Mouse (Mus musculus): Measurements from ENCODE around the gene Anln.
"Not testable (repeated sequence)": the region's sequence is repeated elsewhere in the genome, so short reads cannot be mapped to it uniquely, and the experiment has no call there.

Gene Anln

DNA sequence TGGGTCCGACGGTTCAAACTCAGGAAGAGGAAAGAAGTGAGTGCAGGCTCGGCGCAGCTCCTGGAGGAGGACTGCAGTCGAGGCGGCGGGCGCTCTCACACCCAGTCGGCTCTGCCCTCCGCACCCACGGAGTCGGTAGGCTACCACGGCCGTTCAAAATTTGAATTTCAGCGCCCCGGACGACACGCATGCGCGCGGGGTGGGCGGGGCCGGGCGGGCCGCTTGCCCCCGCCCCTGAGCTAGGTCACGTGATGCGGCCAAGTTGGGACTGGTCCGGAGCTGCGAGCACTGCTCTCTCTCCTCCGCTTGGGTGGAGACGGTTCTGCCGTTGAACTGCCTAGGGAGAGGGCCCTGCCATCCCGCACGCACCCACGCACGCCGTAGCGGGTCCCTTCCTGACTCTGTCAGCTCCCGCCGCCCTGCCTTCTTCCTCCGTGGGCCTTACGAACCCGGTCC is at the start of gene Anln:
Gene Anln (minus strand): TSS at position 168 of the 456 bp plus-strand sequence.
- in situ Hi-C loops (cut with MboI; ENCODE audit: low sequenced_read_pairs) = no loop called here

DNA sequence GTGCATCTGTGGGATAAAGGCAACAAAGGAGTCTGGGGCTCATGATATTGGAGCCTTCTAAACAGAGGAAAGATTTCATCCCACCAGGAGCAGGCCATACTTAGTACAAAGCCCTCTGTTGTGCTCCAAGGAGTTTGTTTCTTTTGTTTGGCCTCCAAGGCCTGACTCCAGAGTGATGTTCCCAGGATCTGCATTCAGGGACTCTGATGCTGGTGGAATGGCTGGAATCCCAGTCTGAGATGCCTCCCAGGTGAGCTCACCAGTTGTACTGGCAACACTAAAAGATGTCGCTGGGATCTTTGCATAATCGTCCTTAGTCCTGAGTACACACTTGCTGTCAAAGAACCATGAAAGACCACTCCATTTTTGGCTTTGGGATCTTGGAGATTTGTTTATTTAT is 45.1 kb upstream of the Anln start:
- in situ Hi-C loops (cut with MboI; ENCODE audit: low sequenced_read_pairs) = no loop called here

DNA sequence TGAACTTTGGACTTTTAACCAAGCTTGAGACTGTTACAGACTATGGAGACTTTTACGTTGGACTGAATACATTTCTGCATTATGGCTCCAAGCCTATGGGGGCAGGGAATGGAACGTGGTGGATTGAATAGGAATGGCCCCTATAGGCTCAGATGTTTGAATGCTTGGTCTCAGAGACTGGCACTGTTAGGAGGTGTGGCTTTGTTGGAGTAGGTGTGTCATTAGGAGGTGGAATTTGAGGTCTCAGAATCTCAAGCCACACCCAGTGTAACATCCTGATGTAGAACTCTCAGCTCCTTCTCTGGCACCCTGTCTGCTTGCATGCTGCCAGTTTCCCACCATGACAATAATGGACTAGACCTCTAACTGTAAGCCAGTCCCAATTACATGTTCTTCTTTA is 44.2 kb upstream of the Anln start:
- in situ Hi-C loops (cut with MboI; ENCODE audit: low sequenced_read_pairs) = no loop called here

DNA sequence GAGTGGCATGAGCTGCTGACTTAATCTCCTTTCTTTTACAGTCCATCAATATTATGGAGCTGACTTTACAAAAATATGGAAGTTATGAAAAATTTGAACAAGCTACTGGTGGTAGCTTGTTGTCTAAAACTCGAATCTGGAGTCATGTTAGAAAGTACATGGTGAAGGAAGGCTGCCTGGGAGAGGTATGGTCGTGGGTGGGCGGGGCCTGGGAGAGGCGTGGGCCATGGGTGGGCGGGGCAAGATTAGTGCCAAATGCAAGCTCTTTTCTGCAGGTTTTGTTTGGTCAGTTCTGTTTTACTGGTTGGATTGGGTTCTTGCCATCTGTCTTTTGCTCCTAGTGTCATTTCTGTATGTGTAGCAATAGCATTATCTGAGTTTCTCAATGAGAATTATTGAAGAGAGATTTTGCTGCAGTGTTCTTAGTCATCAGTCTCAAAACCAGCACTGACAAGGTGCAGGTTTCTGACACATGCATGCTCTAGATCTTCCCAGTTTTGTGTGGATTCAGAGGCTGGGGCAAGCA is 41.4 kb upstream of the Anln start:
- in situ Hi-C loops (cut with MboI; ENCODE audit: low sequenced_read_pairs) = no loop called here

DNA sequence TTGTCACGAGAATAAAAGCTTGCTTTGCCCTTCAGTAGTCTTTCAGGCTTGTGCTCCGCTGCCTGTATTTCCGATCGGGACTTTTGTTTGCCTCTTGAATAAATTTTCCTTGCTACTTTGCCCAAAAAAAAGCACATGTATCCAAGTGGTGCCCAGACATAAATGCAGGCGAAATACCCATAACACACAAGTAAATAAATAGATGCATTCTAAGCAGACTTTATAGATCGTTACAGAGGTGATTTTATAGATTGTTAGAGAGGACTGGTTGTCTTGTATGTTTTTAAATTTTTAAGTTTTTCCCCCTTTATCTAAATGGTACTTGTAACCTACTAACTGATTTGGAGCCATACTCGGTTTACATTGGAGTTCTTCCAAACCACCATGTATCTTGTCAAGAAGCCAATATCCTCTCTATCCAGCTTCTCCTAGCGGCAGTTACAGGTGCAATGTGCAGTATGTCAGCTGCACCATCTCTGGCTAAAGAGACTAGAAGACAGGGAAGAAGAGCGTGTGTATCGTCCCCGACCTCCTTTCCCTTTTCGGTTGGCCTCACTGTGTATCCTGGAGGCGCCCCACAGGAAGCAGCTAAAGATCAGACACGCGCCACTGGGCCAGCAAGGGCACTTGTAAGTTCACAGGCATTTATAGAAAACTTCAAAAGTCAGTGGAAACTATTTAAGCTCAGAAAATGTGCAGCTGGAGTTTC is 40.7 kb upstream of the Anln start:
- in situ Hi-C loops (cut with MboI; ENCODE audit: low sequenced_read_pairs) = no loop called here

DNA sequence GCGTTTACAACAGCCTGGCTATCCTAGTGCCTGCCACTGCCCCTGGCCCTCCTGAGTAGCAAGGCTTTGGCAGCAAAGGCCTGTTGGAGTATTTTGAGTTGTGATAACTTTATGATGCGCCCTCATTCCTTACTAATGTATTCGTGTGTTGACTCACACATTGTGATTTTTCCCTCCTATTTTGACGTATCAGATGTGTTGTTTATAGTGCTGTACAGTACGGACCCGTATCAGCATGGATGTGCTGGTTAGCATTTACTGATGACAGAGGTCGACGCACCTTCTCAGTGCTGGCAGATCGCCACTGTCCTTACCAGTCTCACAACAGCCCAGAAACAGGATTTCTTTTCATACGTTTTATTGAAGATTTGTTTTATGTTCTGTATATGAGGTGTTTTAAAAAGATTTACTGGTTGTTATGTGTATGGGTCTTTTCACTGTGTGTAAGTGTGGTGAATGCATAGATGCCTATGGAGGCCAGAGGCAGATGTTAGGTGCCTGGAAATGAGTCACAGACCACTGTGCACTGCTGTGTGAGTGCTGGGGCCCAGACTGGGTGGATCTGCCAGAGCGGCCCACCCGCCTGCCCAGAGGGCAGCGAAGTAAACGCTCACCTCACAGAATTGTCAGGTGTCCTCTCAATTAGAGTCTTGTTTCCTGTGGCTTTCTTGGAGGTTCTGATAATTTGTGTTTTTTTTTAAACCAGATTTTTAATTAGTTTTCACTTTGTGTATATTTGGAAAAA is 39.9 kb upstream of the Anln start:
- in situ Hi-C loops (cut with MboI; ENCODE audit: low sequenced_read_pairs) = no loop called here

DNA sequence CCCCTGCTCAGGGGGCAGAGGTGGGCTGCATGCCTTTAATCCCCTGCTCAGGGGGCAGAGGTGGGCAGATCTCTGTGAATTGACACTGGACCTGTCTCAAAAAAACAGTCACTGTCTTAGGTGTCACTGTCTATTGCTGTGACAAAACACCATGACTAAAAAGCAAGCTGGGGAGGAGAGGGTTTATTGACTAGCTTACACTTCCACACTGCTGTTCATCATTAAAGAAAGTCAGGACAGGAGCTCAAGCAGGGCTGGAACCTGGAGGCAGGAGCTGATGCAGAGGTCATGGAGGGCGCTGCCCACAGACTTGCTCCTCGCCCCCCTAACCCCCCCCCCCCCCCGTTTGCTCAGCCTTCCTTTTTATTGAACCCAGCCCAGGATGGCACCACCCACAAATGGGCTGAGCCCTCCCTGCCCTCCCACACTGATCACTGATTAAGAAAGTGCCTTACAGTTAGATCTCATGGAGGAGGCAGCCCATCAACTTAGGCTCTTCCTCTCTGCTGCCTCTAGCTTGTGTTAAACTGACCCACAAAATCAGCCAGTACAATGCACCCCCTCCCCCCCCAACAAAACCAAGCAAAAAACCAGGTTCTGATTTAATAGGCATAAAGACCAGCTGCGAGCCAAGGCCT is 39.2 kb upstream of the Anln start:
- in situ Hi-C loops (cut with MboI; ENCODE audit: low sequenced_read_pairs) = no loop called here

DNA sequence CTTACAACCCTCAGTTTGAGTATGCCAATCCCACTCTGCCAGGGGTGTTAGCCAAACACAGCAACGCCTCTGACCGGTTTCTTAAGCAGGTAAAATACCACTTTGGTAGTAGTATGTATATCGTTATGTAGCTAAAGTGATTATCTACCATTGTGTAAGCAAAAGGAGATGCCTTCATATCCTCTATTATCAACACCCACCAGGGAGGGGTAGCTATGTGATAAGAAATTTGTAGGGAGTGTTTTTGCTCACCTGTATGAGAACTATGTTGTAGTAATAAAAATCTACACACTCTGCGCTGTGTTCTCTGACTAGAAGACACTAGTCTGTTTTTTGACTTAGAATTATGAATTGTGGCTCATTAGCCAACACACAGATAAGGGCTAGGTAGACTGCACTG is 35.7 kb upstream of the Anln start:
- in situ Hi-C loops (cut with MboI; ENCODE audit: low sequenced_read_pairs) = no loop called here

DNA sequence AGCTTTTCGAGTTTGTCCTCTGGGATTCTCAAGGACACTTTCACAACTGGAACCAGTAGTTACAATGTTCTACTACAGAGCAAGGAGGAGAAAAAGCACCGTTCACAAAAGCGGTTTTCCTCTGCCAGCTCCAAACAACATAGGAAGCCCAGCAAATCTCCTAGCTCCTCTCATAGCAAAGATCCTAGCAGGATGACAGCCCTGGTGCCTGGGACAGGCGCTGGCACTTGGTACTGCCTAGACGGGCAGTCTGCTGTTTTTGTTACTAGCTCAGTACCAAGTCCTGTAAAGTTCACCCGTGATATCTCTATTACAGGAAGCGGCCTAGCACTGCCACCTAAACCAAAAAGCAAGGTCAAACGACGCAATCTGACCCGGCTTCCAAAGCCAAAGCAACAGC is 35.2 kb upstream of the Anln start:
- in situ Hi-C loops (cut with MboI; ENCODE audit: low sequenced_read_pairs) = no loop called here

DNA sequence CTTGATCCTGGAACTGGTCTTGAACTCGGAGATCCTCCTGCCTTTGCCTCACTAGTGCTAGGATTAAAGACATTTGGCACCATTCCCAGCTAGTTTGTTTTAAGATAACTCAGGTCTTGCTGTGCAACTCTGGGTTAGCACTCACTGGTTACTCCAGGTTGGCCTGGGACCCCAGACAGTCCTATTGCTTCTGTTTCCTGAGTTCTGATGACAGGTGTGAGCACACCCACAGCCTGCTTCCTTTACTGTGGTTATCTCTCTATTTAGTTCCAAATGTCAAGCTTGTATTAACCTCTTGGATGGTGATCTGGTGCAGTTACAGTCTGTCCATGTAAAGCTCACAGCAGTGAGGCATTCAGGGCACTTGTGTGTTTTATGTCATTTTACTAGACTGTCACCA is 34.5 kb upstream of the Anln start:
- in situ Hi-C loops (cut with MboI; ENCODE audit: low sequenced_read_pairs) = no loop called here

DNA sequence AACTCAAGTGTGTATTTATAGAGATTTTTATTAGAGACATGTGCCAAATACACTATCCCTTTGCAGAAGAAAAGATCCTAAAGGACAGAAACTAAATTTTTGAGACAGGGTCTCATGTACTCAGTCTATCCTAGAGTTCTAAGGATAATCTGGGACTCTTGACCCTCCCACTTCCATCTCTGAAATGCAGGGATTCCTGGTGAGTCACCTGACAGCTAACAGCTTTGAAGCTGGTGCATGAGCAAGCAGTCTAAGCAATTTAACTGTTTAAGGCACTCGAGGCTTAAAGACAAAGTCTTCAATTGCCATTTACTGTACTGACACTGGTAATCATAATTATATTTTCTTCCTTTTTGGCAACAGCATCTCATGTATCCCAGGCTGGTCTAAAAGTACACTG is 33.6 kb upstream of the Anln start:
- in situ Hi-C loops (cut with MboI; ENCODE audit: low sequenced_read_pairs) = no loop called here

DNA sequence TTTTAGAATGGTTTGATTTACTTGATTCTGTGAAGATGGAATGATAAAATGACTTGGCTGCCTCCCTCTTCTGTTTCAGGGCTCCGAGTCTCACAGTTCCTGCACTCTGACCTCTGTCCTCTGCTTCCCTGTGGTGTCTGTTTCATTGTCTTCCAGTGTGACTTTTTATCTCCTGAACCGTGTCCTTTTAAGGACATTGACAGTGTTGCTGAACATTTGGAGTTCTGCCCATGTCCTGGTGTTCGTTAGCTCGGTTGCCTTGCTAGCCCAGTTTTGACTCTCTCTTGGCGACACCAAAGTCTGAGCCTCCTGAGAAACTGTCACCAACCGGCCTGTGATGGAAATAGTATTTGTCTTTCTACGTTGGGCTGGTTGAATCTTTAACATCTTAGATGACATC is 31.5 kb upstream of the Anln start:
- in situ Hi-C loops (cut with MboI; ENCODE audit: low sequenced_read_pairs) = no loop called here

DNA sequence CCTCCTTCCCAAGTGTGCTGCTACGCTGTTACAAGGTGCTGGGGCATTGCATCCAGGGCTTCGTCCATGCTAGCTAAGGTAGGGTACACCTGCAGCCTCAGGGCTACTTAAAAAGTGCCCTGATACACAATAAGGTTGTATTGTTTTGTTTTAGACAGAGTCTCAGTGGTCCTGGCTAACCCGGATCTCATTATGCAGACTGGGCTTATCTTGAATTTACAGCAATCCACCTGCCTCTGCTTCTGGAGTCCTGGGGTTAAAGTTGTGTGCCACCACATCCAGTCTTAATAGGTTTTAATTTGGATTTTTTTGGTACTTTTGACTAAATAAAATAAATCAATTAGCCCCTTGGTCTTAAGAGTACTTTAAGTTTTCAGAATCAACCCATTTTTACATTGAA is 30.9 kb upstream of the Anln start:
- in situ Hi-C loops (cut with MboI; ENCODE audit: low sequenced_read_pairs) = no loop called here

DNA sequence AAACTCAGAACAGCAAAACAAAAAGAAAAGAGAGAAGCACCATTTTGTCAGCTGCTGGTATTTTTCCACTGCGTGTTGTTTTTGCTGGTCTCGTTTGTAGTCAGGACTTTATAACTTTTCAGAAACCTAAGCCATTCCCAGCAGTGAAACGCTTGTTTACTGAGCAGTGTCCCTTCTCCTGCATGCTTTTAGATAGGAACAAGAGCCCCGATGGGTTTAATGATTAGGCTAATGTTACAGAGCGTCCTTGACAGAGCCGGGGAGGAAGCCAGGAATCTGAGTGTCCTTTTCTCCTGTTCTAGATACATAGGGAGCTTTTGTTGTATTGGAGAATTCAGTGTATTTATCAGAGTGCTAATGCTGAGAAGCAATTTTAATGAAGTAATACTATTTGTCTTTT is 28.6 kb upstream of the Anln start:
- in situ Hi-C loops (cut with MboI; ENCODE audit: low sequenced_read_pairs) = no loop called here

DNA sequence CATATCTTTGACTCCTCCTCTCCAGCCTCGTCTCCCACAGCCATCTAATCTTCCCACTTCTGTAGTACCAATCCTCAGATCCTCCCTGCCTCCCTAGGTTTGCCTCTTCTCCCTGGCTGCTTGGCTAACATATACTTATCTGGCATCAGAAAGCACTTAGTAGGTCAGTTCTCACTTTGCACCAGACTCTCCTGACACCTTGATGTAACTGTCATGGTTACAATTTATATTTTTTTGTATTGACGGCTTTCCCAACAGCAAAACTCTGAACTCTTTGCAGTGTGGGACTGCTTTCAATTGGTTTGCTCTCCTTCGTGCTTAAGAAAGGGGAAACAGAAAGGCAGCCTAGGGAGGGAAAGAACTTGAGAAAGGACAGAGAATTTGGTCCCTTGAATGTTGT is 27.2 kb upstream of the Anln start:
- in situ Hi-C loops (cut with MboI; ENCODE audit: low sequenced_read_pairs) = no loop called here

DNA sequence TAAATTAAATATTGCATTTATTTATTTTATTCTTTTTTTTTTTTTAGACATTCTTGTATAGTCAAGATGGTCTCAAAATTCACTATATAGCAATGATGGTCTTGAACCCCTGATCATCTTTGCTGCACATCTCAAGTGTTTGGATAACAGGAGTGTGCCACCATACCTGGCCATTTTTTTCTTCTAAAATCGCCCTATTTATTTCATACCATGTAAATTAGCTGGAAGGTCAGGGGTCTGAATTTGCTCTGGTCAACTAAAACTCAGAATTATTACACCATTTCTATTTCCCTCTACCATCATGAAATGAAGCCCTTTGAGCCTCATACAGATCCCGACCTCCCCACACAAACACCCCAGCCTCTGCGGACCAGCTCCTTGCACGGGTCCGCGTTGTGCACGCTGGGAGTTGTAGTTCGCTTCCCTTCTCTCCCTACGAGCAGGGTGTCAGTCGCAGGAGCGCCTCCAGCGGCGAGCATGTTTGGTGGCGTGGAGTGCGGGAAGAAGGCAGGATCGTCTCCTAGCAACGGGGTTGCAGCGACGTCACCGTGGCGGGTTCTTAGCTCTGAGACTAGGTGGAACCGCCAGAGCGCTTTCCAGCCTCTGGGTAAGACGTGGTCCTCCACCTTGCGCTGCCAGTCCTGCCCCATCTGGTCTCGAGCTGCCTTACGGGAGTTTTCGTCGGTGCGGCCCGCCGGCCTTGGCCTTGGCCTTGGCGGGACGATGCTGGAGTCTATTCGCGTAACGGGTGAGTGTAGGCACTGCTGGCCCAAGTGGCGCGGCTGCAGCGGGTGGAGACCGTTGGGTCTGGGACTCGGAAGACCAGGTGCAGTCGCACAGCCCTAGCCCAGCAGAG is 22.2 kb upstream of the Anln start, which contains the start of gene 9530077C05Rik:
Gene 9530077C05Rik (plus strand): TSS at position 512 of the 856 bp plus-strand sequence.
- in situ Hi-C loops (cut with MboI; ENCODE audit: low sequenced_read_pairs) = no loop called here

DNA sequence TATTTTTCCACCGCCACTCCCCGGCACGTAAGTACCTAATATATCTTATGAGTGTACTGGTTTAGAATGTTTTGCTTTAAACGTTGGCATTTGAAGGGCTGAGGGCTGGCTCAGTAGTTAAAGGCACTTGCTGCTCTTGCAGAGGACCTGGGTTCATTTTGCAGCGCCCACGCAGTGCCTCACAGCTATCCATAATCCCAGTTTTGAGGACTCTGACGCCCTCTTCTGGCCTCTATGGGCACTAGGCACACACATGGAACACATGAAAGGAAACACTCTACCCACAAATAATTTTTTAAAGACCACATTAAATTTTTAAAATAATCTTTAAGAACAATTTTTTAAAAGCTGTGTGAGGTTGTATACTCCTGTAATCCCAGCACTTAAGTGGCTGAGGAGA is 20.5 kb upstream of the Anln start:
- in situ Hi-C loops (cut with MboI; ENCODE audit: low sequenced_read_pairs) = no loop called here

DNA sequence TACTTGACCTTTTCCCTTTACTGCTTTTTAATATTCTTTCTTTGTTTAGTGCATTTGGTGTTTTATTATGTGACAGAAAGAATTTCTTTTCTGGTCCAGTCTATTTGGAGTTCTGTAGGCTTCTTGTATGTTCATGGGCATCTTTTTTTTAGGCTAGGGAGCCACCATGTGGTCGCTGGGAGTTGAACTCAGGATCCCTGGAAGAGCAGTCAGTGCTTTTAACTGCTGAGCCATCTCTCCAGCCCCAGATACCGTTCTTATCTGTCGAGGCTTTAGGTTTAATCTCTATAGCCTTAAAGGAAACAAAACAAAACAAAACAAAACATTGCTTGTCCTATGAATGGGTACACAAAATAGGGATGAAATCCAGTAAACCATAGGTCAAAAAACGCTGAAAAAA is 19.4 kb upstream of the Anln start:
- in situ Hi-C loops (cut with MboI; ENCODE audit: low sequenced_read_pairs) = not testable (repeated sequence)

DNA sequence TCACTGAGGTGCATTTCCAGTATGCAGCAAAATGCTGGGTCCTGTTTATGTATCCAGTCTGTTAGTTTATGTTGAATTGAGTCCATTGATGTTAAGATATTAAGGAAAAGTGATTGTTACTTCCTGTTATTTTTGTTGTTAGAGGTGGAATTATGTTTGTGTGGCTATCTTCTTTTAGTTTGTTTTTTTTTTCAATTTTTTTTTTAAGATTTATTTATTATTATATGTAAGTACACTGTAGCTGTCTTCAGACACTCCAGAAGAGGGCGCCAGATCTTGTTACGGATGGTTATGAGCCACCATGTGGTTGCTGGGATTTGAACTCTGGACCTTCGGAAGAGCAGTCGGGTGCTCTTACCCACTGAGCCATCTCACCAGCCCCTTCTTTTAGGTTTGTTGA is 18.6 kb upstream of the Anln start:
- in situ Hi-C loops (cut with MboI; ENCODE audit: low sequenced_read_pairs) = not testable (repeated sequence)

DNA sequence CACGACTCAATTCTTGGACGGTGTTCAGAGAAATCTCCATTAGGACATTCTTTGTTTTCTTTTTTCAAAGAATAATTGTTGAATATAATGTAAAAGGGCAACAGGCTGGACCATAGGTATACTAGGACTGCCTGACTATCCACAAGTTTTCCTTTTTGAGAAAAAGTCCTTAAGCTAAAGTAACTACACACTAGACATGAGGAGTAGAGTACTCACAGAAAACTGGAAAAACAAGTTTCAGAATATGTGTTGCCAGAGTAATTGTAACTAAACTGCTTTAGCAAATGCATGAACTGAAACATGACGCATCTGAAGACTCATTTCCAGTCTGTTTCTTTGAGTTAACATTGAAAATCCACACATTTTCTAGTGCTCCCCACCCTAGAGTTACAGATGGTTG is 16.4 kb upstream of the Anln start:
- in situ Hi-C loops (cut with MboI; ENCODE audit: low sequenced_read_pairs) = no loop called here

DNA sequence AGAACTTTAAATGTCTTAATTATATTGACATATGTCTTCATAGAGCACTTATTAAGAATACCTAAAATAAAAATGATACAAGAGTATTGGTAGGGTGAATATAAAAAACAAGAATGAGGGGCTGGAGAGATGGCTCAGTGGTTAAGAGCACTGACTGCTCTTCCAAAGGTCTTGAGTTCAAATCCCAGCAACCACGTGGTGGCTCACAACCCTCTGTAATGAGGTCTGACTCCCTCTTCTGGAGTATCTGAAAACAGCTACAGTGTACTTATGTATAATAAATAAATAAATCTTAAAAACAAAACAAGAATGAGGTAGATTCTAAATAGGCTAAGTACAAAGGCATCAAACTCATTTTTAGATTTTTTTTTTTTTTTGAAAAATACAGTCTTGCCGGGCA is 14.5 kb upstream of the Anln start:
- in situ Hi-C loops (cut with MboI; ENCODE audit: low sequenced_read_pairs) = not testable (repeated sequence)
